Mouse (Mus musculus) cerebellum, adult 2 months (tissue): ENCODE data around the gene Nxph4.

ENCODE experiments used
- CTCF ChIP-seq: fragments of 200-500 bp; IDR thresholded peaks from 2 replicates; pipeline ENCODE4 v1.5.1; 2011; ENCODE audit warnings: low read depth, mild to moderate bottlenecking, control low read depth, low read length, moderate library complexity, borderline replicate concordance; ENCODE audit not compliant: insufficient read depth
- POLR2A ChIP-seq: fragments of 200-500 bp; IDR thresholded peaks from 2 replicates; pipeline ENCODE4 v1.6.1; 2011; ENCODE audit warnings: low read length, control low read depth, borderline replicate concordance; ENCODE audit not compliant: insufficient read depth

- no peak for TF ChIP-seq CTCF
- no peak for TF ChIP-seq POLR2A
These were observed 13.9 kb upstream of the Nxph4 start for GRCm38 (mm10) chr10:127548236-127548635.
